Mouse (Mus musculus) B cell, adult 62 days (primary cell): ENCODE results near the gene Oxa1l. TPM values are rescaled to one million over a fixed set of nuclear protein-coding genes. Genes with fewer than 3 reads are reported as not detected.

ENCODE experiments used
- total RNA-seq: library from RNA; stranded (reverse); gene quantifications from 4 replicates; pipeline ENCODE4 v1.2.4, GENCODE M21; 2023

The Oxa1l gene
- 83.4 to 87.6 TPM (median 84.7 TPM) in 4 replicates for total RNA-seq

GRCm38 (mm10) chr14:54360577-54361340 lies at the start of gene Oxa1l:
Gene Oxa1l, plus strand, starts transcription at chr14:54360834.

DNA sequence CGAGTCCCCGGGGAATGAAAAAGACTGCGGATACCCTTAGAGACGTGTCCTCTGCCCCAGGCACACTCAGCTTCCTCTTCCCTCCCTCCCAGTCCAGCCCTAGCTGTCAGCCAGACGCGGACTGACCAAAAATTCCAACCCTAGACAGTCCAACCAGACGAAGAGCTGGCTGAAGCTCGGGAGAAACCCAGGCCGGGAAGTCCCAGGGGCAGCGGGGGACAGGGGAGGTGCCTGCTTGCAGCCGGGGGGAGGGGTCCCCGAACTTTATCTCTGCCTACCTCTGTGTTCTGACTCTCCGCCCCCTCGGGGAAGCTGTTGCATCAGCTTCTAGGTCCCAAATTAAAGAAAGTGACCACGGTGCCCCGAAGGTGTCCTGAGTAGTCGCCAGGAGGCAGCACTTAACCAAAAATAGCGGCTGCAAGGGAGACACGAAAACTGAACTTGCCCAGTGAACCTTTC lies 57.0 kb downstream of the Oxa1l start, which contains the start of gene Slc7a7:
TSS of gene Slc7a7 (minus strand) at position 158 of the 459 bp plus-strand sequence.

Other genes with a start within 250 kb of the Oxa1l start
- 142 to 157 TPM (median 146 TPM) in 4 replicates for gene Dad1, start 106.7 kb upstream of the Oxa1l start, total RNA-seq
- gene Abhd4, start 106.6 kb upstream of the Oxa1l start, total RNA-seq, result 9.4 to 14.0 TPM (median 12.0 TPM) in 4 replicates
- gene Olfr49, start 75.9 kb upstream of the Oxa1l start, total RNA-seq, result 0.16 to 0.17 TPM in 2 of 4 replicates, not detected in the others
- gene Slc7a7, start 56.9 kb downstream of the Oxa1l start, total RNA-seq, result 6.0 to 8.3 TPM (median 7.2 TPM) in 4 replicates
- gene Mrpl52, start 66.1 kb downstream of the Oxa1l start, total RNA-seq, result 80.8 to 114 TPM (median 85.8 TPM) in 4 replicates
- 0.47 to 0.92 TPM (median 0.78 TPM) in 4 replicates for gene Mmp14, start 70.8 kb downstream of the Oxa1l start, total RNA-seq
- 174 to 205 TPM (median 187 TPM) in 4 replicates for gene Lrp10, start 103.3 kb downstream of the Oxa1l start, total RNA-seq
- 0.63 to 3.1 TPM (median 1.5 TPM) in 4 replicates for gene Rem2, start 115.3 kb downstream of the Oxa1l start, total RNA-seq
- gene Prmt5, start 156.7 kb downstream of the Oxa1l start, total RNA-seq, result 29.1 to 35.7 TPM (median 32.6 TPM) in 4 replicates
- 10.3 to 17.1 TPM (median 11.5 TPM) in 4 replicates for gene Haus4, start 193.8 kb downstream of the Oxa1l start, total RNA-seq
- gene Ajuba, start 216.7 kb downstream of the Oxa1l start, total RNA-seq, result 0.17 to 0.22 TPM in 2 of 4 replicates, not detected in the others
- gene 4931414P19Rik, start 245.2 kb downstream of the Oxa1l start, total RNA-seq, result 4.6 to 9.6 TPM (median 5.2 TPM) in 4 replicates